Mouse (Mus musculus) testis, adult 2 months (tissue): ENCODE data around the gene Gna14.

Source experiments
- CTCF ChIP-seq: fragments of 200-500 bp; IDR thresholded peaks from 2 replicates; pipeline ENCODE4 v1.5.1; 2012; ENCODE audit warnings: low read depth, mild to moderate bottlenecking, inconsistent platforms, low read length, moderate library complexity; ENCODE audit not compliant: control insufficient read depth, insufficient read depth, insufficient replicate concordance
- POLR2A ChIP-seq: fragments of 200-500 bp; IDR thresholded peaks from 2 replicates; pipeline ENCODE4 v1.6.1; 2012; ENCODE audit warnings: low read depth, mild to moderate bottlenecking, inconsistent platforms, low read length, moderate library complexity; ENCODE audit not compliant: control insufficient read depth

DNA sequence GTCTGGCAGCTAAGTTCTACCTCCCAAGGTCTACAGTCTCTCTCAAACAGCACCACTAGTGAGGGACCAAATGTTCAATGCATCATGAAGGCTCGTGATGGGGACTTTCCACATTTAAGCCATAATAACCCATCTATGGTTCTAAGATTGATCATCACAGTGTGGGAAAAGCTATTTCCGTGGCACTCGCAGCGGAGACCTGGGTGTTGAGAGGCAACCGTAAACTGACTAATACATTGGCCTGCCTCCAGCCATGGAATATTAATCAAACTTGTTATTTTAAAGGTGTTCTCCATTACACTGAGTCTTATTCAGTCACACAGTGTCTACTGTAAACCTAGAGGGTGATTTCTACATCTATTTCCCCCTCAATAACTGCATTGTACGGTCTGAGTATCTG is 127.1 kb downstream of the Gna14 start:
- TF ChIP-seq CTCF (no peak), POLR2A (no peak)
